Mouse (Mus musculus) embryonic fibroblast, embryonic 13.5 days (primary cell): ENCODE data around the gene Dpysl5.

Source experiments
- CTCF ChIP-seq: IDR thresholded peaks from 2 replicates; pipeline ENCODE4 v1.5.1; 2011; ENCODE audit warnings: mild to moderate bottlenecking, control low read depth, low read length, moderate library complexity, borderline replicate concordance; ENCODE audit not compliant: insufficient read depth
- POLR2A ChIP-seq: IDR thresholded peaks from 2 replicates; pipeline ENCODE4 v1.6.1; 2011; ENCODE audit warnings: low read depth, mild to moderate bottlenecking, control low read depth, low read length, moderate library complexity

GRCm38 (mm10) chr5:30763511-30763830 is 52.1 kb downstream of the Dpysl5 start:
- no peak for TF ChIP-seq CTCF
- no peak for TF ChIP-seq POLR2A
